Mouse (Mus musculus): ENCODE results near the gene Zswim5. TPM values are rescaled to one million over a fixed set of nuclear protein-coding genes. Genes with fewer than 3 reads are reported as not detected.

Zswim5 gene
- polyA plus RNA-seq (2021; fragmentation: Nextera tagmentation): 0.87 and 0.93 TPM in 2 replicates
- long read RNA-seq, experiment 1: 0 reads
- long read RNA-seq, experiment 2, full-length matches to known transcripts: 5 of 12 reads
- long read RNA-seq, experiment 2, partial matches to known transcripts: 1 of 12 reads
- long read RNA-seq, experiment 2, other reads (novel, unspliced or antisense): 6 of 12 reads

DNA sequence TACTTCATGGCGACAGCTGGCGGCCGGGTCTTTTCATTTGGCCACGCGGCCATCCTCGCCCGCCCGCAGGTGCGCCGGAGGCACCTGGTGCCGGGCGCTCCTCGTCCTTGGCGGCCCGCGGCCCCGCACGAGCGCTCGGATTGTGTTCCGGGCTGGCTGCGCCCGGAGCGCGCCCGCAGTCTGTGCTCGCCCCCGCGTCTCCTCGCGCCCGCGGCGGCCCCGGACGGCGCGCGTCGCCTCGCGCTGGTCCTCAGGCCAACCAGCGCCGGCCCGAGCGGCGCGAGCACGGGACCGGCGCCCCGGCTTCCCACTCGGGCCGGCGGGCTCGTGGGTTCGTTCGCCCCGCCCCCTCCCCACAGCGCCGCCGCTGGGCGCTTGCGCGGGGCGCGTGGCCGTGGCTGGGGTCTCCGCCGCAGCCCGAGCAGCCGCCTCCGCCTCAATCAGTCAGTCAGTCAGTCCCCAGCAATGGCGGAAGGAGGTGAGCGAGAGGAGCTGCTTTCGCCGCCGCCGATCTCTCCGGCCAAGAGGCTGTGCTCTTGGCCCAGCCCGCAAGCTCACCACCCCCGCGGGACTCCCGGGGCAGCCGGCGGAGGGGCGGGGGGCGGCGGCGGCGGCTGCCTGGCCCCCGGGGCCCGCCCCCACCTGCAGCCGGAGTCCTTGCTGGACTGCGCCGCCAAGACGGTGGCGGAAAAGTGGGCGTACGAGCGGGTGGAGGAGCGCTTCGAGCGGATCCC, at the start of gene Zswim5:
Gene Zswim5 (plus strand): TSS at position 382 of the 734 bp plus-strand sequence.

GRCm38 (mm10) chr4:116993672-116994621, 116.8 kb downstream of the Zswim5 start, which contains the start of gene Urod:
TSS of gene Urod (minus strand) at chr4:116994413.

GRCm38 (mm10) chr4:116995131-116995797, 118.1 kb downstream of the Zswim5 start, which contains the start of gene Hectd3:
TSS of gene Hectd3 (plus strand) at chr4:116995317.

DNA sequence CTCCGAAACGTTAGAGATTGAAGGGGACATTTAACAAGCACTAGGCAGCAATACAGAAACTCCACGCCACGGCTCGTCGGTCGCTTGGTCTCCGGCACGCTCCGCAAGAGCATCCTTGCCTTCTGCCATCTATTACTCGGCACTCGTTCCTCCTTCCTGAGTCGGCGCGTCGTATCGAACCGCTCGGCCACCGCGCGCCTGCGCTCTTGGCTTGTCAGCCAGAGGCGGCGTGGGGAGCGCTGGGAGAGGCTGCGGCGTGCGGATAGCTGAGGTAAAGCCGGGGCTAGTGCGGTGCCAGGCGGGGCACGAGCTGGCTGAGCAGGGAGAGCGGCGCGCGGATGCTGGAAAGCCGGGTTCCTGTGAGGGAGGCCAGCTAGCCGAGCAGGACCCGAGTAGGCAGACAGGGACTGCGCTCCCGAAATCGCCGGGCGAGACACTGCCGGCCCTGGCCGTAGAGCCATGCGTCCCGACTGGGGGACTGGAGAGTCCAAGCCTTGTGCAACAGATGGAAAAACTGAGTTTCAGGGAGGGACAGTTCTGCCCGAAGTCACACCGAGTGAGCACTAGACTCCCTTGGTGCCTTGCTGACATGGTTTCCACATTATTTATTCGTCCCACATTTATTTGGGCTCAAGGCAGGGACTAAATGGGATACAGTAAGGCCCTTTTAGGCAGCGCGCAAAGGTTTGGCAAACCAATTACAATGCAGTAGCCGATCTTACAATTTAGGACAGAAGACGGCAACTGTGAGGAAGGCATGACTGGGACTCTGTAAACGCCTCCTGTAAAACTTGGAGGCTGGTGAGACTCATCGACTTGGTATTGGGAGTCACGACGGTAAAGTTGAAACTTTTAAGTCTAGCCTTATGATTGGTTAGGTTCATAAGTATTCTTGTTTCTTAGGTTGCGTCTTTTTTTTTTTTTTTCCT, 142.3 kb downstream of the Zswim5 start, which contains the start of gene Eif2b3:
Gene Eif2b3 (plus strand): TSS at position 197 of the 929 bp plus-strand sequence.

Other genes starting within 250 kb of the Zswim5 start
- 4.6 and 4.9 TPM in 2 replicates for gene Nasp, start 249.4 kb upstream of the Zswim5 start, polyA plus RNA-seq (2021; fragmentation: Nextera tagmentation)
- gene Akr1a1, start 225.7 kb upstream of the Zswim5 start, polyA plus RNA-seq (2021; fragmentation: Nextera tagmentation): 568 and 595 TPM in 2 replicates
- gene Prdx1, start 191.8 kb upstream of the Zswim5 start, polyA plus RNA-seq (2021; fragmentation: Nextera tagmentation): 629 and 803 TPM in 2 replicates
- gene Mmachc, start 169.0 kb upstream of the Zswim5 start, polyA plus RNA-seq (2021; fragmentation: Nextera tagmentation): 10.3 and 13.6 TPM in 2 replicates
- 1.7 and 2.1 TPM in 2 replicates for gene Ccdc163, start 168.9 kb upstream of the Zswim5 start, polyA plus RNA-seq (2021; fragmentation: Nextera tagmentation)
- 1.9 and 2.0 TPM in 2 replicates for gene Tesk2, start 156.4 kb upstream of the Zswim5 start, polyA plus RNA-seq (2021; fragmentation: Nextera tagmentation)
- 10.1 TPM in 2 replicates for gene Toe1, start 69.7 kb upstream of the Zswim5 start, polyA plus RNA-seq (2021; fragmentation: Nextera tagmentation)
- gene Mutyh, start 69.7 kb upstream of the Zswim5 start, polyA plus RNA-seq (2021; fragmentation: Nextera tagmentation): 0.97 and 1.1 TPM in 2 replicates
- gene Hpdl, start 55.7 kb upstream of the Zswim5 start, polyA plus RNA-seq (2021; fragmentation: Nextera tagmentation): 4.5 and 5.4 TPM in 2 replicates
- 64.2 and 65.4 TPM in 2 replicates for gene Urod, start 117.0 kb downstream of the Zswim5 start, polyA plus RNA-seq (2021; fragmentation: Nextera tagmentation)
- 7.5 and 7.9 TPM in 2 replicates for gene Hectd3, start 117.9 kb downstream of the Zswim5 start, polyA plus RNA-seq (2021; fragmentation: Nextera tagmentation)
- 23.3 and 25.2 TPM in 2 replicates for gene Eif2b3, start 142.0 kb downstream of the Zswim5 start, polyA plus RNA-seq (2021; fragmentation: Nextera tagmentation)
- 0.20 and 0.33 TPM in 2 replicates for gene Ptch2, start 218.7 kb downstream of the Zswim5 start, polyA plus RNA-seq (2021; fragmentation: Nextera tagmentation)
- gene Btbd19, start 248.3 kb downstream of the Zswim5 start, polyA plus RNA-seq (2021; fragmentation: Nextera tagmentation): 7.5 and 8.0 TPM in 2 replicates
- gene Tctex1d4, start 249.4 kb downstream of the Zswim5 start, polyA plus RNA-seq (2021; fragmentation: Nextera tagmentation): 4.6 and 6.8 TPM in 2 replicates